In the genomic region with DNA sequence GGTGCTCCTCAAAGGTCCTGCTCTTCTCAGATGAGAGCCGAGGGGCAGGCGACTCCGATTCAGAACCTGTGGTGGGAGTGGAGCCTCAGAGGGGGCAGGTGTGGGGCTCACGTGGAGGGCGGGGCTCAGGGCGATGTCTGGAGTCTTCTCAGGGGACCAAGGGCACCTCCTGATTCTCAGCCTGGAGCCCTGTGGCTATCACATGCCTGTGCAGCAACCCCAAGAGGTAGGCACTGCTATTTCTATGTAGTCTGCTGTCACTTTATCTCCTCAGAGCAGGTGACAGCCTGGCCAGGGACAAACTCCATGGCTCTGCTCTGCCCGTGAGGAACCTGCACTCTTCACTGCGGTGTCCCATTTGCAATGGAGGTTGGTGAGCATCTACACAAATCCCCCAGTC, we compare ENCODE assay signal across 39 mouse cellular contexts. TPM values are rescaled to one million over a fixed set of nuclear protein-coding genes. Genes with fewer than 3 reads are reported as not detected.
DNase-seq lines count a peak whose midpoint lies in the region; ATAC-seq and TF ChIP-seq lines count a peak whose summit lies in the region.
"Had no signal": no experiment of that assay in that cellular context is flagged by ENCODE, and none has a peak within 500 bp of the region (broad histone marks: within the 10 kb centered on the region; RNA-seq: fewer than 3 reads in every experiment).

No protein-coding gene starts in this region.

- H3K9me3 ChIP-seq in liver, embryonic 12.5 days (replicated peaks) = no peaks in the 10 kb centered on the region
- no peaks in the 10 kb centered on the region for H3K9me3 ChIP-seq in liver, postnatal 0 days (ENCODE audit: low read length)
- H3K9me3 ChIP-seq: embryonic facial prominence, embryonic 12.5 days; forebrain, embryonic 13.5 days; heart, embryonic 10.5 days; heart, embryonic 15.5 days; hindbrain, embryonic 12.5 days; limb, embryonic 13.5 days; midbrain, embryonic 10.5 days; neural tube, embryonic 12.5 days had no signal

- DNase-seq in heart, adult 11 months = peak; percentile 87
- DNase-seq in heart, postnatal 36 days = no peak
- DNase-seq in liver, postnatal 0 days = no peak
- DNase-seq in right cerebral cortex, adult 18-20 months = no peak
- DNase-seq in left cerebral cortex, adult 18-20 months (ENCODE audit: low spot score in 2 of 2) = no peak
- DNase-seq in left cerebral cortex, adult 11 months (ENCODE audit: low spot score) = no peak
- DNase-seq: adrenal gland, adult 2 months; cerebellum, adult 11 months; cerebellum, adult 9-10 months; embryo, embryonic 11 days; gastrocnemius, postnatal 14 days; kidney, adult 9 months; kidney, postnatal 10 days; lung, adult 2 months; lung, postnatal 10 days; right cerebral cortex, postnatal 4 days; thymus, postnatal 4 days had no signal

- H3K36me3 ChIP-seq in liver, embryonic 12.5 days = peaks cover 76% of the 10 kb centered on the region
- H3K36me3 ChIP-seq in liver, postnatal 0 days (replicated peaks; ENCODE audit: insufficient read depth, low read length) = peaks cover 56% of the 10 kb centered on the region

- H3K27ac ChIP-seq in liver, embryonic 12.5 days = peak overlapping the region; percentile 98
- H3K27ac ChIP-seq in liver, postnatal 0 days (ENCODE audit: low read depth) = peak overlapping the region; percentile 85
- H3K27ac ChIP-seq: embryonic facial prominence, embryonic 12.5 days; heart, embryonic 10.5 days; heart, embryonic 15.5 days; hindbrain, embryonic 12.5 days; left cerebral cortex, adult 2 months; limb, embryonic 13.5 days; macrophage; midbrain, embryonic 10.5 days; neural tube, embryonic 12.5 days had no signal

- peak; percentile 8; the same call in 1 of the 2 replicates for TF ChIP-seq CTCF in liver, postnatal 0 days (IDR thresholded peaks at IDR 0.05; ENCODE audit: low read depth)

- no peaks in the 10 kb centered on the region for H3K27me3 ChIP-seq in liver, embryonic 12.5 days (replicated peaks)
- no peaks in the 10 kb centered on the region for H3K27me3 ChIP-seq in liver, postnatal 0 days (ENCODE audit: insufficient read depth, low read length)
- H3K27me3 ChIP-seq: CH12.LX; embryonic facial prominence, embryonic 12.5 days; forebrain, embryonic 13.5 days; heart, embryonic 15.5 days; hindbrain, embryonic 12.5 days; limb, embryonic 13.5 days; neural tube, embryonic 12.5 days had no signal

- peak overlapping the region; percentile 59 for H3K4me2 ChIP-seq in liver, embryonic 12.5 days
- peak overlapping the region; percentile 59 for H3K4me2 ChIP-seq in liver, postnatal 0 days (ENCODE audit: low read depth, low read length)
- H3K4me2 ChIP-seq: embryonic facial prominence, embryonic 12.5 days; forebrain, embryonic 13.5 days; heart, embryonic 15.5 days; hindbrain, embryonic 12.5 days; limb, embryonic 13.5 days; neural tube, embryonic 12.5 days had no signal

- H3K9ac ChIP-seq in liver, embryonic 12.5 days = peak overlapping the region; percentile 55
- peak overlapping the region; percentile 12; the same call in 1 of the 2 replicates for H3K9ac ChIP-seq in liver, postnatal 0 days (replicated peaks)
- H3K9ac ChIP-seq: embryonic facial prominence, embryonic 12.5 days; forebrain, embryonic 13.5 days; heart, embryonic 15.5 days; hindbrain, embryonic 12.5 days; limb, embryonic 13.5 days; neural tube, embryonic 12.5 days had no signal

- WGBS in liver, embryonic 12.5 days (ENCODE audit: insufficient replicate concordance) = 63% methylated on average over 8 of the region's 8 CpGs
- WGBS in liver, postnatal 0 days (ENCODE audit: insufficient replicate concordance) = 68% methylated on average over 8 of the region's 8 CpGs

- peak; percentile 70 for TF ChIP-seq EP300 in liver, postnatal 0 days (IDR thresholded peaks at IDR 0.05; ENCODE audit: low read depth)

- peaks cover 51% of the 10 kb centered on the region for H3K4me1 ChIP-seq in liver, embryonic 12.5 days
- peaks cover 28% of the 10 kb centered on the region for H3K4me1 ChIP-seq in liver, postnatal 0 days (ENCODE audit: insufficient read depth)
- H3K4me1 ChIP-seq: embryonic facial prominence, embryonic 12.5 days; heart, embryonic 15.5 days; limb, embryonic 13.5 days; neural tube, embryonic 12.5 days had no signal

- no peak overlapping the region for H3K4me3 ChIP-seq in liver, embryonic 12.5 days
- H3K4me3 ChIP-seq in liver, postnatal 0 days (ENCODE audit: low read depth, low read length) = no peak overlapping the region
- H3K4me3 ChIP-seq: embryonic facial prominence, embryonic 12.5 days; forebrain, embryonic 13.5 days; heart, embryonic 10.5 days; heart, embryonic 15.5 days; hindbrain, embryonic 12.5 days; left cerebral cortex, adult 2 months; limb, embryonic 13.5 days; midbrain, embryonic 10.5 days; myocyte; neural tube, embryonic 12.5 days had no signal

- intact Hi-C loops in heart, postnatal 36 days (cut with DNase I) = loop anchor here (10.0 kb wide), 1 partner anchor 471 kb away; no protein-coding TSS in a partner anchor

- ATAC-seq in erythroblast, adult 5-6 weeks (replicated peaks; ENCODE audit: low FRiP score, poor library complexity, severe bottlenecking) = peak; percentile 58
- peak; percentile 72 for ATAC-seq in liver, embryonic 12.5 days
- ATAC-seq in liver, postnatal 0 days = peak; percentile 64
- ATAC-seq: activated CD4-positive, CD25-positive, alpha-beta regulatory T cell, adult 4 months; forebrain, embryonic 13.5 days had no signal

RNA-seq across cellular contexts. Expression of a gene that starts 11.2 kb away (rescaled TPM):
- not detected for total RNA-seq in heart, postnatal 36 days (2021)
- total RNA-seq in erythroblast, adult 5-6 weeks (2015; ENCODE audit: low replicate concordance) = not detected in 2 replicates
- total RNA-seq in erythroblast, adult 5-6 weeks (2017; ENCODE audit: low replicate concordance) = not detected in 2 replicates
- polyA plus RNA-seq in liver, embryonic 12.5 days (2016; fragmentation: Nextera tagmentation; extraction: Ambion mirVana) = not detected in 2 replicates
- not detected in 2 replicates for polyA plus RNA-seq in liver, postnatal 0 days (2015; fragmentation: Nextera tagmentation; extraction: Ambion mirVana)
- not detected for total RNA-seq in left cerebral cortex, adult 18-20 months (2021)
- total RNA-seq: CH12.LX; ES-E14; gastrocnemius, postnatal 14 days; granulocyte monocyte progenitor cell, adult 5-6 weeks; left cerebral cortex, adult 2 months; left cerebral cortex, postnatal 36 days; midbrain, postnatal 0 days had no signal
- polyA plus RNA-seq: C2C12; embryonic facial prominence, embryonic 12.5 days; forebrain, embryonic 13.5 days; heart, embryonic 10.5 days; heart, embryonic 15.5 days; hindbrain, embryonic 12.5 days; intestine, embryonic 16.5 days; limb, embryonic 13.5 days; macrophage; midbrain, embryonic 10.5 days; midbrain, postnatal 0 days; myocyte; neural tube, embryonic 12.5 days had no signal

RNA-seq across cellular contexts. Expression of a gene that starts 17.4 kb away (rescaled TPM):
- 1 to 10 TPM; 2.0 to 2.1 TPM for total RNA-seq in heart, postnatal 36 days (2021)
- total RNA-seq in erythroblast, adult 5-6 weeks (2015; ENCODE audit: low replicate concordance) = not detected in 2 replicates
- not detected in 2 replicates for total RNA-seq in erythroblast, adult 5-6 weeks (2017; ENCODE audit: low replicate concordance)
- not detected in 2 replicates for polyA plus RNA-seq in liver, embryonic 12.5 days (2016; fragmentation: Nextera tagmentation; extraction: Ambion mirVana)
- polyA plus RNA-seq in liver, postnatal 0 days (2015; fragmentation: Nextera tagmentation; extraction: Ambion mirVana) = not detected in 2 replicates
- not detected for total RNA-seq in left cerebral cortex, adult 18-20 months (2021)
- total RNA-seq: CH12.LX; ES-E14; gastrocnemius, postnatal 14 days; granulocyte monocyte progenitor cell, adult 5-6 weeks; left cerebral cortex, adult 2 months; left cerebral cortex, postnatal 36 days; midbrain, postnatal 0 days had no signal
- polyA plus RNA-seq: C2C12; embryonic facial prominence, embryonic 12.5 days; forebrain, embryonic 13.5 days; heart, embryonic 10.5 days; heart, embryonic 15.5 days; hindbrain, embryonic 12.5 days; intestine, embryonic 16.5 days; limb, embryonic 13.5 days; macrophage; midbrain, embryonic 10.5 days; midbrain, postnatal 0 days; neural tube, embryonic 12.5 days; thymus, postnatal 0 days had no signal

RNA-seq across cellular contexts. Expression of a gene that starts 29.0 kb away (rescaled TPM):
- 1 to 10 TPM in 1 of 2 experiments, not detected in 1; 1.5 TPM for total RNA-seq in heart, postnatal 36 days (2021)
- total RNA-seq in erythroblast, adult 5-6 weeks (2015; ENCODE audit: low replicate concordance) = 26.3 TPM in 1 of 2 replicates, not detected in the other
- total RNA-seq in erythroblast, adult 5-6 weeks (2017; ENCODE audit: low replicate concordance) = 14.8 and 18.0 TPM in 2 replicates
- polyA plus RNA-seq in liver, embryonic 12.5 days (2016; fragmentation: Nextera tagmentation; extraction: Ambion mirVana) = not detected in 2 replicates
- 2.5 and 4.5 TPM in 2 replicates for polyA plus RNA-seq in liver, postnatal 0 days (2015; fragmentation: Nextera tagmentation; extraction: Ambion mirVana)
- not detected for total RNA-seq in left cerebral cortex, adult 18-20 months (2021)
- total RNA-seq: CH12.LX; ES-E14; gastrocnemius, postnatal 14 days; left cerebral cortex, adult 2 months; left cerebral cortex, postnatal 36 days; midbrain, postnatal 0 days had no signal
- polyA plus RNA-seq: activated CD4-positive, CD25-positive, alpha-beta regulatory T cell, adult 4 months; embryonic facial prominence, embryonic 12.5 days; forebrain, embryonic 13.5 days; heart, embryonic 10.5 days; heart, embryonic 15.5 days; hindbrain, embryonic 12.5 days; intestine, embryonic 16.5 days; limb, embryonic 13.5 days; midbrain, embryonic 10.5 days; midbrain, postnatal 0 days; myocyte; neural tube, embryonic 12.5 days had no signal

RNA-seq across cellular contexts. Expression of a gene that starts 29.8 kb away (rescaled TPM):
- 1 to 10 TPM; 3.6 to 4.0 TPM for total RNA-seq in heart, postnatal 36 days (2021)
- total RNA-seq in erythroblast, adult 5-6 weeks (2015; ENCODE audit: low replicate concordance) = 16.9 and 18.4 TPM in 2 replicates
- 8.2 and 9.5 TPM in 2 replicates for total RNA-seq in erythroblast, adult 5-6 weeks (2017; ENCODE audit: low replicate concordance)
- 5.4 and 5.7 TPM in 2 replicates for polyA plus RNA-seq in liver, embryonic 12.5 days (2016; fragmentation: Nextera tagmentation; extraction: Ambion mirVana)
- polyA plus RNA-seq in liver, postnatal 0 days (2015; fragmentation: Nextera tagmentation; extraction: Ambion mirVana) = 4.6 and 5.2 TPM in 2 replicates
- 1 to 10 TPM; 3.3 TPM for total RNA-seq in left cerebral cortex, adult 18-20 months (2021)
